Mouse (Mus musculus) liver, embryonic 15.5 days (tissue): ENCODE results near the gene Rnps1. TPM values are rescaled to one million over a fixed set of nuclear protein-coding genes. Genes with fewer than 3 reads are reported as not detected.

ENCODE experiments used
- ATAC-seq: fragments of 200-750 bp; cut with Nextera tagmentation; 2 replicates; pipeline ENCODE4 v1.8.0; 2017; ENCODE audit warnings: moderate number of reproducible peaks, mild to moderate bottlenecking, moderate library complexity; ENCODE audit not compliant: insufficient read depth
- H3K27ac ChIP-seq: fragments of 300-500 bp; sonication (generic); replicated peaks from 2 replicates; pipeline ENCODE4 v1.5.1; 2015; ENCODE audit warnings: mild to moderate bottlenecking, inconsistent platforms
- H3K27me3 ChIP-seq: fragments of 300-500 bp; sonication (generic); 2 replicates; pipeline ENCODE4 v1.6.1; 2015; ENCODE audit warnings: mild to moderate bottlenecking, inconsistent platforms
- H3K36me3 ChIP-seq: fragments of 300-500 bp; sonication (generic); replicated peaks from 2 replicates; pipeline ENCODE4 v1.6.1; 2015; ENCODE audit warnings: moderate library complexity, mild to moderate bottlenecking, inconsistent platforms
- H3K4me1 ChIP-seq: fragments of 300-500 bp; sonication (generic); replicated peaks from 2 replicates; pipeline ENCODE4 v1.6.1; 2015; ENCODE audit warnings: inconsistent platforms
- H3K4me2 ChIP-seq: fragments of 300-500 bp; sonication (generic); 2 replicates; pipeline ENCODE4 v1.6.1; 2015; ENCODE audit warnings: moderate library complexity, mild to moderate bottlenecking, inconsistent platforms
- H3K4me3 ChIP-seq: fragments of 300-500 bp; sonication (generic); replicated peaks from 2 replicates; pipeline ENCODE4 v1.5.1; 2015; ENCODE audit warnings: mild to moderate bottlenecking, inconsistent platforms
- H3K9ac ChIP-seq: fragments of 300-500 bp; sonication (generic); 2 replicates; pipeline ENCODE4 v1.6.1; 2015; ENCODE audit warnings: moderate library complexity, mild to moderate bottlenecking, inconsistent platforms
- H3K9me3 ChIP-seq: fragments of 300-500 bp; sonication (generic); replicated peaks from 2 replicates; pipeline ENCODE4 v1.6.1; 2016; ENCODE audit warnings: inconsistent platforms
- WGBS: fragments of 180-500 bp; shearing (Covaris S2); methylation state at CpG from one replicate; pipeline ENCODE4 v1.1.7; 2015; ENCODE audit warnings: mixed read lengths; ENCODE audit not compliant: insufficient replicate concordance; 5-methylcytosine and 5-hydroxymethylcytosine counted together
- polyA plus RNA-seq: library from polyadenylated mRNA; unstranded; fragments of >200 nt; fragmentation: Nextera tagmentation; extraction: Ambion mirVana; gene quantifications from 2 replicates; pipeline ENCODE4 v1.2.1, GENCODE M21; 2015

Rnps1 gene
- polyA plus RNA-seq, 1 experiment from 2014 or later: 109 TPM

- 79% methylated on average over 14 of the region's 14 CpGs for WGBS
- Histone ChIP-seq H3K36me3 (peaks cover 20% of the 10 kb centered on the region), H3K9me3 (no peaks in the 10 kb centered on the region), H3K4me2 (no peak overlapping the region), H3K4me1 (peaks cover 25% of the 10 kb centered on the region), H3K4me3 (no peak overlapping the region), H3K9ac (no peak overlapping the region), H3K27me3 (no peaks in the 10 kb centered on the region), H3K27ac (no peak overlapping the region)
- no peak for ATAC-seq
Observed at GRCm38 (mm10) chr17:24429201-24429983, 15.0 kb downstream of the Rnps1 start.

- H3K4me2 ChIP-seq: no peak overlapping the region
- WGBS: 77% methylated on average over 5 of the region's 5 CpGs
- no peak overlapping the region for H3K4me3 ChIP-seq
- no peaks in the 10 kb centered on the region for H3K4me1 ChIP-seq
- H3K36me3 ChIP-seq: peaks cover 72% of the 10 kb centered on the region
- ATAC-seq: no peak
- no peaks in the 10 kb centered on the region for H3K9me3 ChIP-seq
- no peaks in the 10 kb centered on the region for H3K27me3 ChIP-seq
- H3K9ac ChIP-seq: no peak overlapping the region
- H3K27ac ChIP-seq: no peak overlapping the region
Observed at GRCm38 (mm10) chr17:24437016-24437415, 22.7 kb downstream of the Rnps1 start.

GRCm38 (mm10) chr17:24440377-24440776, 26.0 kb downstream of the Rnps1 start:
- Histone ChIP-seq H3K9me3 (no peaks in the 10 kb centered on the region), H3K9ac (no peak overlapping the region), H3K4me3 (no peak overlapping the region), H3K27ac (no peak overlapping the region), H3K4me2 (no peak overlapping the region), H3K36me3 (peaks cover 79% of the 10 kb centered on the region), H3K27me3 (no peaks in the 10 kb centered on the region), H3K4me1 (no peaks in the 10 kb centered on the region)
- 86% methylated on average over 8 of the region's 8 CpGs for WGBS
- ATAC-seq: no peak

- 66% methylated on average over 2 of the region's 2 CpGs for WGBS
- no peak for ATAC-seq
Observed at GRCm38 (mm10) chr17:24441148-24441547, 26.8 kb downstream of the Rnps1 start.

GRCm38 (mm10) chr17:24442107-24442506, 27.7 kb downstream of the Rnps1 start:
- H3K4me3 ChIP-seq: no peak overlapping the region
- H3K27me3 ChIP-seq: no peaks in the 10 kb centered on the region
- H3K9ac ChIP-seq: no peak overlapping the region
- no peaks in the 10 kb centered on the region for H3K9me3 ChIP-seq
- peaks cover 84% of the 10 kb centered on the region for H3K36me3 ChIP-seq
- no peaks in the 10 kb centered on the region for H3K4me1 ChIP-seq
- ATAC-seq: no peak
- WGBS: 82% methylated on average over 14 of the region's 14 CpGs
- H3K27ac ChIP-seq: no peak overlapping the region
- no peak overlapping the region for H3K4me2 ChIP-seq

More at GRCm38 (mm10) chr17:24441148-24441547, 26.8 kb downstream of the Rnps1 start:
- Histone ChIP-seq H3K36me3 (peaks cover 82% of the 10 kb centered on the region), H3K9ac (no peak overlapping the region), H3K4me2 (no peak overlapping the region), H3K4me3 (no peak overlapping the region), H3K27me3 (no peaks in the 10 kb centered on the region), H3K4me1 (no peaks in the 10 kb centered on the region), H3K27ac (no peak overlapping the region), H3K9me3 (no peaks in the 10 kb centered on the region)

GRCm38 (mm10) chr17:24442632-24443155, 28.3 kb downstream of the Rnps1 start, which contains the start of gene Dnase1l2:
Gene Dnase1l2, minus strand, starts transcription at chr17:24443105.
- no peak within 1 kb of the TSS for H3K4me2 ChIP-seq
- 77% methylated on average over 7 of the region's 7 CpGs for WGBS
- ATAC-seq: no peak
- H3K36me3 ChIP-seq: peaks cover 84% of the 10 kb centered on the region
- no peaks in the 10 kb centered on the region for H3K4me1 ChIP-seq
- no peak within 1 kb of the TSS for H3K9ac ChIP-seq
- H3K9me3 ChIP-seq: no peaks in the 10 kb centered on the region
- no peaks in the 10 kb centered on the region for H3K27me3 ChIP-seq
- H3K4me3 ChIP-seq: no peak within 1 kb of the TSS
- no peak within 1 kb of the TSS for H3K27ac ChIP-seq

GRCm38 (mm10) chr17:24443409-24443808, 29.0 kb downstream of the Rnps1 start:
- Histone ChIP-seq H3K36me3 (peaks cover 84% of the 10 kb centered on the region), H3K27ac (no peak overlapping the region), H3K27me3 (no peaks in the 10 kb centered on the region), H3K4me2 (no peak overlapping the region), H3K9ac (no peak overlapping the region), H3K9me3 (no peaks in the 10 kb centered on the region), H3K4me1 (no peaks in the 10 kb centered on the region), H3K4me3 (no peak overlapping the region)
- ATAC-seq: no peak
- WGBS: 78% methylated on average over 4 of the region's 4 CpGs

GRCm38 (mm10) chr17:24446590-24446989, 32.2 kb downstream of the Rnps1 start:
- ATAC-seq: no peak
- H3K36me3 ChIP-seq: peaks cover 87% of the 10 kb centered on the region

GRCm38 (mm10) chr17:24449507-24449906, 35.1 kb downstream of the Rnps1 start:
- Histone ChIP-seq H3K36me3 (peaks cover 71% of the 10 kb centered on the region), H3K4me1 (peaks cover 17% of the 10 kb centered on the region), H3K4me2 (no peak overlapping the region), H3K27ac (no peak overlapping the region), H3K9ac (no peak overlapping the region), H3K27me3 (no peaks in the 10 kb centered on the region), H3K4me3 (no peak overlapping the region), H3K9me3 (no peaks in the 10 kb centered on the region)
- no peak for ATAC-seq
- 74% methylated on average over 6 of the region's 6 CpGs for WGBS

More at GRCm38 (mm10) chr17:24446590-24446989, 32.2 kb downstream of the Rnps1 start:
- no peak overlapping the region for H3K4me3 ChIP-seq
- H3K9ac ChIP-seq: no peak overlapping the region
- no peak overlapping the region for H3K4me2 ChIP-seq
- no peaks in the 10 kb centered on the region for H3K4me1 ChIP-seq
- no peak overlapping the region for H3K27ac ChIP-seq
- H3K27me3 ChIP-seq: no peaks in the 10 kb centered on the region
- 78% methylated on average over 8 of the region's 8 CpGs for WGBS
- no peaks in the 10 kb centered on the region for H3K9me3 ChIP-seq

- Histone ChIP-seq H3K4me1 (peaks cover 26% of the 10 kb centered on the region), H3K36me3 (peaks cover 54% of the 10 kb centered on the region), H3K9me3 (no peaks in the 10 kb centered on the region), H3K27me3 (no peaks in the 10 kb centered on the region), H3K27ac (no peak overlapping the region), H3K4me2 (no peak overlapping the region), H3K4me3 (no peak overlapping the region), H3K9ac (no peak overlapping the region)
- WGBS: 83% methylated on average over 6 of the region's 6 CpGs
- ATAC-seq: no peak
Observed at GRCm38 (mm10) chr17:24451220-24451619, 36.9 kb downstream of the Rnps1 start.

GRCm38 (mm10) chr17:24453372-24453771, 39.0 kb downstream of the Rnps1 start:
- Histone ChIP-seq H3K27ac (peak overlapping the region; percentile 99), H3K4me2 (peak overlapping the region; percentile 90), H3K27me3 (no peaks in the 10 kb centered on the region), H3K9ac (0 out of 2 replicates have a peak overlapping the region, but pooled peaks have one; percentile 93), H3K9me3 (no peaks in the 10 kb centered on the region), H3K4me1 (peaks cover 29% of the 10 kb centered on the region), H3K36me3 (peaks cover 32% of the 10 kb centered on the region), H3K4me3 (peak overlapping the region; percentile 82; the same call in 1 of the 2 replicates)
- ATAC-seq: no peak
- WGBS: 48% methylated on average over 2 of the region's 2 CpGs
